Mouse (Mus musculus) CH12.LX (cell line): ENCODE measurements around the gene Vwa7. TPM values are rescaled to one million over a fixed set of nuclear protein-coding genes. Genes with fewer than 3 reads are reported as not detected.

Experiments used
- DNase-seq: peaks from one replicate; pipeline ENCODE4 v3.0.0-alpha.2; 2013; ENCODE audit errors: extremely low read depth
- H3K27ac ChIP-seq: 2 replicates; pipeline ENCODE4 v1.5.1; 2012; ENCODE audit warnings: low read depth, mild to moderate bottlenecking, control low read depth, moderate library complexity; ENCODE audit not compliant: insufficient read depth
- H3K27me3 ChIP-seq: replicated peaks from 2 replicates; pipeline ENCODE3; 2012; ENCODE audit warnings: inconsistent platforms
- H3K36me3 ChIP-seq, 2 experiments: replicated peaks in 1 of 2; 2 replicates each; pipeline versions ENCODE3 to v1.6.1; 2012; ENCODE audit warnings: inconsistent platforms in 1 of 2, low read length in 1 of 2, mild to moderate bottlenecking in 1 of 2, mixed read lengths in 1 of 2, moderate library complexity in 1 of 2; ENCODE audit not compliant: control insufficient read depth in 1 of 2, insufficient read depth in 1 of 2
- H3K4me1 ChIP-seq, 2 experiments: 2 replicates each; pipeline ENCODE4 v1.6.1; 2012; ENCODE audit warnings: inconsistent platforms in 1 of 2, moderate library complexity in 1 of 2; ENCODE audit not compliant: insufficient read depth in 2 of 2, control insufficient read depth in 1 of 2
- H3K4me2 ChIP-seq: 2 replicates; pipeline ENCODE4 v1.6.1; 2012; ENCODE audit warnings: low read depth, mild to moderate bottlenecking, control low read depth; ENCODE audit not compliant: poor library complexity, insufficient read depth, severe bottlenecking
- H3K4me3 ChIP-seq, 3 experiments: fragments of 150-350 bp in 1 of 3; sonication (generic) in 1 of 3; replicated peaks in 1 of 3; 2 replicates each; pipeline versions ENCODE3 to v1.5.1; 2011 to 2012; ENCODE audit warnings: low read depth in 2 of 3, low read length in 2 of 3, mild to moderate bottlenecking in 2 of 3, moderate library complexity in 2 of 3, control low read depth in 1 of 3, improper control_type of control experiment in 1 of 3, inconsistent platforms in 1 of 3, mixed read lengths in 1 of 3; ENCODE audit not compliant: poor library complexity in 1 of 3
- H3K79me2 ChIP-seq: replicated peaks from 2 replicates; pipeline ENCODE4 v1.6.1; 2012; ENCODE audit warnings: mild to moderate bottlenecking, moderate library complexity; ENCODE audit not compliant: control insufficient read depth, poor library complexity, insufficient read depth, severe bottlenecking; ENCODE audit errors: extremely low read depth
- H3K9ac ChIP-seq: 2 replicates; pipeline ENCODE4 v1.6.1; 2012; ENCODE audit warnings: low read depth, mild to moderate bottlenecking, control low read depth, moderate library complexity; ENCODE audit not compliant: insufficient read depth
- H3K9me3 ChIP-seq: replicated peaks from 2 replicates; pipeline ENCODE3; 2012; ENCODE audit warnings: low read length, inconsistent platforms, mixed read lengths
- BHLHE40 ChIP-seq: IDR thresholded peaks from 2 replicates; pipeline ENCODE4 v1.6.1; 2011; ENCODE audit warnings: mild to moderate bottlenecking, low read depth, low read length, improper control_type of control experiment
- CHD1 ChIP-seq: IDR thresholded peaks from 2 replicates; pipeline ENCODE4 v1.6.1; 2012; ENCODE audit warnings: low read depth, low read length, improper control_type of control experiment, inconsistent platforms
- ETS1 ChIP-seq: conservative IDR thresholded peaks from 2 replicates; pipeline ENCODE4 v1.6.1; 2012; ENCODE audit warnings: low read depth, mild to moderate bottlenecking, inconsistent platforms, low read length, improper control_type of control experiment, moderate library complexity
- GABPA ChIP-seq: IDR thresholded peaks from 2 replicates; pipeline ENCODE4 v1.6.1; 2012; ENCODE audit warnings: low read depth, low read length, improper control_type of control experiment, inconsistent platforms; ENCODE audit not compliant: insufficient replicate concordance
- IRF4 ChIP-seq: IDR thresholded peaks from 2 replicates; pipeline ENCODE4 v1.6.1; 2014; ENCODE audit warnings: low read depth, mild to moderate bottlenecking, inconsistent platforms, low read length, improper control_type of control experiment
- JUN ChIP-seq: IDR thresholded peaks from 2 replicates; pipeline ENCODE4 v1.6.1; 2011; ENCODE audit warnings: low read depth, mild to moderate bottlenecking, low read length, improper control_type of control experiment, moderate library complexity; ENCODE audit not compliant: insufficient read depth
- KAT2A ChIP-seq: IDR thresholded peaks from 2 replicates; pipeline ENCODE4 v1.6.1; 2012; ENCODE audit warnings: low read length, improper control_type of control experiment, inconsistent platforms; ENCODE audit not compliant: insufficient replicate concordance
- MAFK ChIP-seq: IDR thresholded peaks from 2 replicates; pipeline ENCODE4 v1.6.1; 2011; ENCODE audit warnings: low read length, improper control_type of control experiment; ENCODE audit not compliant: insufficient replicate concordance
- MAX ChIP-seq: IDR thresholded peaks from 2 replicates; pipeline ENCODE4 v1.6.1; 2011; ENCODE audit warnings: low read length, improper control_type of control experiment
- MAZ ChIP-seq: IDR thresholded peaks from 2 replicates; pipeline ENCODE4 v1.6.1; 2012; ENCODE audit warnings: low read depth, mild to moderate bottlenecking, inconsistent platforms, low read length, improper control_type of control experiment, moderate library complexity
- MEF2A ChIP-seq: IDR thresholded peaks from 2 replicates; pipeline ENCODE4 v1.6.1; 2014; ENCODE audit warnings: low read depth, mild to moderate bottlenecking, inconsistent platforms, low read length, improper control_type of control experiment, borderline replicate concordance
- MXI1 ChIP-seq: IDR thresholded peaks from 2 replicates; pipeline ENCODE4 v1.6.1; 2011; ENCODE audit warnings: mild to moderate bottlenecking, low read depth, low read length, improper control_type of control experiment
- NELFE ChIP-seq: IDR thresholded peaks from 2 replicates; pipeline ENCODE4 v1.6.1; 2011; ENCODE audit warnings: low read depth, low read length, improper control_type of control experiment
- NRF1 ChIP-seq: IDR thresholded peaks from 2 replicates; pipeline ENCODE4 v1.6.1; 2014; ENCODE audit warnings: low read depth, mild to moderate bottlenecking, inconsistent platforms, low read length, improper control_type of control experiment, moderate library complexity
- PAX5 ChIP-seq: IDR thresholded peaks from 2 replicates; pipeline ENCODE4 v1.6.1; 2012; ENCODE audit warnings: low read length, inconsistent platforms, mixed read lengths
- POLR2A ChIP-seq: IDR thresholded peaks from 2 replicates; pipeline ENCODE4 v1.6.1; 2011; ENCODE audit warnings: low read depth, mild to moderate bottlenecking, improper control_type of control experiment, low read length
- RAD21 ChIP-seq: IDR thresholded peaks from 2 replicates; pipeline ENCODE4 v1.6.1; 2011; ENCODE audit warnings: low read depth, mild to moderate bottlenecking, low read length, improper control_type of control experiment, moderate library complexity
- SIN3A ChIP-seq: IDR thresholded peaks from 2 replicates; pipeline ENCODE4 v1.6.1; 2012; ENCODE audit warnings: low read length, improper control_type of control experiment, inconsistent platforms
- TBP ChIP-seq: conservative IDR thresholded peaks from 2 replicates; pipeline ENCODE4 v1.6.1; 2011; ENCODE audit warnings: low read depth, low read length, improper control_type of control experiment
- TCF12 ChIP-seq: IDR thresholded peaks from 2 replicates; pipeline ENCODE4 v1.6.1; 2014; ENCODE audit warnings: low read depth, mild to moderate bottlenecking, inconsistent platforms, low read length, improper control_type of control experiment
- dilution Hi-C: fragments of 300-500 bp; cut with MboI; formaldehyde crosslinking; loops from 2 replicates; pipeline ENCODE4 v1.14.3; 2020; ENCODE audit warnings: low sequenced_read_pairs; ENCODE audit not compliant: extremely low pct_unique_long_range_greater_than_20kb, extremely low pct_ligation_motif_present
- in situ Hi-C: fragments of 300-500 bp; cut with MboI; formaldehyde crosslinking; loops from 3 replicates; pipeline ENCODE4 v1.14.3; 2019; ENCODE audit warnings: low sequenced_read_pairs, low pct_ligation_motif_present, low pct_unique_long_range_greater_than_20kb, mixed read lengths
- polyA plus RNA-seq: library from polyadenylated mRNA; unstranded; fragments of >175 nt; gene quantifications from 2 replicates; pipeline ENCODE4 v1.2.1, GENCODE M21; 2012; ENCODE audit warnings: low read depth; ENCODE audit not compliant: insufficient read length
- total RNA-seq, 2 experiments: library from RNA; depleted of rRNA; stranded (reverse); fragments of 300-350 nt in 1 of 2; fragments of >200 nt in 1 of 2; gene quantifications; 2 replicates each; pipeline ENCODE4 v1.2.3; 2012 to 2014

Gene Vwa7
- total and polyA plus RNA-seq, 3 experiments = 0.42 to 1.2 TPM; not detected in 1

GRCm38 (mm10) chr17:35018171-35018570 is 1.8 kb downstream of the Vwa7 start:
- no peak overlapping the region for H3K9ac ChIP-seq
- no peaks in the 10 kb centered on the region for H3K9me3 ChIP-seq
- no peak overlapping the region for H3K27ac ChIP-seq
- TF ChIP-seq GABPA (no peak), TCF12 (no peak)
- TF ChIP-seq, all 38 proteins: peak for 0
- Histone ChIP-seq H3K4me3 (no peak overlapping the region), H3K4me2 (no peak overlapping the region), H3K27me3 (no peaks in the 10 kb centered on the region), H3K4me1 (peaks cover 0 to 12% of the 10 kb centered on the region in 2 experiments; a peak in 2 of 4 replicates), H3K36me3 (peaks cover 34 to 74% of the 10 kb centered on the region in 2 experiments), H3K79me2 (no peaks in the 10 kb centered on the region)
- dilution Hi-C loops = no loop called here
- DNase-seq = no peak
- in situ Hi-C loops = loop anchor here (10.0 kb wide), 1 partner anchor 217 kb away; the partner anchor contains the start of genes Atp6v1g2 and Nfkbil1

- H3K4me2 ChIP-seq = no peak overlapping the region
Measured at GRCm38 (mm10) chr17:35019894-35020293, 3.5 kb downstream of the Vwa7 start.

GRCm38 (mm10) chr17:35020551-35020950 is 4.2 kb downstream of the Vwa7 start:
- Histone ChIP-seq H3K27me3 (no peaks in the 10 kb centered on the region), H3K4me3 (no peak overlapping the region), H3K9me3 (no peaks in the 10 kb centered on the region), H3K9ac (no peak overlapping the region), H3K27ac (no peak overlapping the region), H3K4me2 (no peak overlapping the region), H3K79me2 (no peaks in the 10 kb centered on the region), H3K4me1 (peaks cover 4 to 33% of the 10 kb centered on the region in 2 experiments), H3K36me3 (peaks cover 11 to 70% of the 10 kb centered on the region in 2 experiments)
- TF ChIP-seq MXI1 (no peak), SIN3A (no peak), JUN (no peak), NRF1 (no peak), MAX (no peak), MEF2A (no peak), NELFE (no peak), BHLHE40 (no peak), CHD1 (no peak)
- dilution Hi-C loops (no loop called here), in situ Hi-C loops (loop anchor here (5.0 to 10.0 kb wide), 2 partner anchors 47 to 94 kb away; partner anchors contain the start of genes Ly6g5b, Ly6g6c and Mpig6b)
- DNase-seq = no peak

More at GRCm38 (mm10) chr17:35019894-35020293, 3.5 kb downstream of the Vwa7 start:
- Histone ChIP-seq H3K4me3 (no peak overlapping the region), H3K27ac (no peak overlapping the region), H3K27me3 (no peaks in the 10 kb centered on the region), H3K9ac (no peak overlapping the region), H3K79me2 (no peaks in the 10 kb centered on the region), H3K36me3 (peaks cover 17 to 73% of the 10 kb centered on the region in 2 experiments), H3K4me1 (peaks cover 4 to 29% of the 10 kb centered on the region in 2 experiments), H3K9me3 (no peaks in the 10 kb centered on the region)
- in situ Hi-C loops = loop anchor here (5.0 to 10.0 kb wide), 3 partner anchors 47 to 215 kb away; partner anchors contain the start of genes Atp6v1g2, Ly6g5b, Ly6g6c and Mpig6b
- dilution Hi-C loops = no loop called here
- DNase-seq = no peak
- no peak for TF ChIP-seq MXI1
- TF ChIP-seq MAFK = no peak
- no peak for TF ChIP-seq ETS1
- no peak for TF ChIP-seq TCF12
- no peak for TF ChIP-seq PAX5
- TF ChIP-seq MEF2A = no peak
- no peak for TF ChIP-seq RAD21
- TF ChIP-seq TBP = no peak
- TF ChIP-seq POLR2A = no peak
- no peak for TF ChIP-seq BHLHE40
- no peak for TF ChIP-seq MAZ
- no peak for TF ChIP-seq IRF4
- no peak for TF ChIP-seq KAT2A
